Mouse (Mus musculus) thymus, adult 2 months (tissue): ENCODE measurements around the gene Trak2.

Experiments
- CTCF ChIP-seq: fragments of 200-500 bp; IDR thresholded peaks from 2 replicates; pipeline ENCODE4 v1.5.1; 2012; ENCODE audit warnings: mild to moderate bottlenecking, control low read depth, low read length, moderate library complexity, borderline replicate concordance; ENCODE audit not compliant: control insufficient read depth, poor library complexity, insufficient read depth; ENCODE audit errors: extremely low read depth
- POLR2A ChIP-seq: fragments of 200-500 bp; IDR thresholded peaks from 2 replicates; pipeline ENCODE4 v1.6.1; 2012; ENCODE audit warnings: mild to moderate bottlenecking, low read length, control low read depth, moderate library complexity; ENCODE audit not compliant: control insufficient read depth, poor library complexity, insufficient read depth; ENCODE audit errors: extremely low read depth

- no peak for TF ChIP-seq CTCF
- TF ChIP-seq POLR2A = no peak
These were observed 2.1 kb downstream of the Trak2 start for GRCm38 (mm10) chr1:58971097-58971496.
